Mouse (Mus musculus) kidney, embryonic 16.5 days (tissue): ENCODE results near the gene Fam170b. TPM values are rescaled to one million over a fixed set of nuclear protein-coding genes. Genes with fewer than 3 reads are reported as not detected.

Source experiments
- ATAC-seq: fragments of 200-750 bp; cut with Nextera tagmentation; 2 replicates; pipeline ENCODE4 v1.8.0; 2017; ENCODE audit warnings: moderate TSS enrichment; ENCODE audit not compliant: low FRiP score, low TSS enrichment
- H3K27ac ChIP-seq: fragments of 300-500 bp; sonication (generic); 2 replicates; pipeline ENCODE4 v1.5.1; 2014; ENCODE audit warnings: low read length
- H3K27me3 ChIP-seq: fragments of 300-500 bp; sonication (generic); 2 replicates; pipeline ENCODE4 v1.6.1; 2014; ENCODE audit warnings: low read length, control low read depth, mixed read lengths; ENCODE audit not compliant: insufficient read depth
- H3K36me3 ChIP-seq: fragments of 300-500 bp; sonication (generic); 2 replicates; pipeline ENCODE4 v1.6.1; 2014; ENCODE audit warnings: low read length, control low read depth, mixed read lengths; ENCODE audit not compliant: insufficient read depth
- H3K4me1 ChIP-seq: fragments of 300-500 bp; sonication (generic); 2 replicates; pipeline ENCODE4 v1.6.1; 2014; ENCODE audit warnings: low read length, control low read depth, mixed read lengths; ENCODE audit not compliant: insufficient read depth
- H3K4me2 ChIP-seq: fragments of 300-500 bp; sonication (generic); replicated peaks from 2 replicates; pipeline ENCODE4 v1.6.1; 2014; ENCODE audit warnings: low read depth, low read length
- H3K4me3 ChIP-seq: fragments of 300-500 bp; sonication (generic); 2 replicates; pipeline ENCODE4 v1.5.1; 2014; ENCODE audit warnings: mild to moderate bottlenecking, low read length
- H3K9ac ChIP-seq: fragments of 300-500 bp; sonication (generic); replicated peaks from 2 replicates; pipeline ENCODE4 v1.6.1; 2014; ENCODE audit warnings: low read length
- H3K9me3 ChIP-seq: fragments of 300-500 bp; sonication (generic); 2 replicates; pipeline ENCODE4 v1.6.1; 2016; ENCODE audit warnings: low read length, control low read depth
- WGBS: fragments of 180-500 bp; shearing (Covaris S2); extraction: QIAGEN DNeasy Blood & Tissue Kit; methylation state at CpG from one replicate; pipeline ENCODE4 v1.1.7; 2014; 5-methylcytosine and 5-hydroxymethylcytosine counted together
- polyA plus RNA-seq: library from polyadenylated mRNA; unstranded; fragments of >200 nt; fragmentation: Nextera tagmentation; extraction: Ambion mirVana; gene quantifications from 2 replicates; pipeline ENCODE4 v1.2.1, GENCODE M21; 2015

Gene Fam170b
- polyA plus RNA-seq: 0.10 and 0.15 TPM in 2 replicates

GRCm38 (mm10) chr14:32833847-32834246 is at the start of gene Fam170b:
Gene Fam170b, plus strand, starts transcription at chr14:32833962.
- H3K27me3 ChIP-seq: no peaks in the 10 kb centered on the region
- no peak within 1 kb of the TSS for H3K4me2 ChIP-seq
- ATAC-seq: no peak
- no peak within 1 kb of the TSS for H3K27ac ChIP-seq
- 0 out of 2 replicates have a peak, but pooled peaks cover under 1% of the 10 kb centered on the region for H3K4me1 ChIP-seq
- 66% methylated on average over 8 of the region's 8 CpGs for WGBS
- no peak within 1 kb of the TSS for H3K9ac ChIP-seq
- no peaks in the 10 kb centered on the region for H3K36me3 ChIP-seq
- no peak within 1 kb of the TSS for H3K4me3 ChIP-seq
- H3K9me3 ChIP-seq: no peaks in the 10 kb centered on the region

- H3K4me1 ChIP-seq: 0 out of 2 replicates have a peak, but pooled peaks cover 4% of the 10 kb centered on the region
- ATAC-seq: no peak
- H3K27ac ChIP-seq: no peak overlapping the region
- no peaks in the 10 kb centered on the region for H3K36me3 ChIP-seq
- no peak overlapping the region for H3K4me3 ChIP-seq
- H3K4me2 ChIP-seq: no peak overlapping the region
- no peak overlapping the region for H3K9ac ChIP-seq
- 62% methylated on average over 12 of the region's 12 CpGs for WGBS
- no peaks in the 10 kb centered on the region for H3K9me3 ChIP-seq
- H3K27me3 ChIP-seq: no peaks in the 10 kb centered on the region
Measured at GRCm38 (mm10) chr14:32784130-32784747, 49.5 kb upstream of the Fam170b start.

GRCm38 (mm10) chr14:32784748-32785134 is 49.0 kb upstream of the Fam170b start:
- Histone ChIP-seq H3K27me3 (no peaks in the 10 kb centered on the region), H3K27ac (no peak overlapping the region), H3K4me1 (0 out of 2 replicates have a peak, but pooled peaks cover 4% of the 10 kb centered on the region), H3K9me3 (no peaks in the 10 kb centered on the region), H3K9ac (no peak overlapping the region), H3K36me3 (no peaks in the 10 kb centered on the region), H3K4me2 (no peak overlapping the region), H3K4me3 (no peak overlapping the region)
- no peak for ATAC-seq
- 58% methylated on average over 4 of the region's 4 CpGs for WGBS

DNA sequence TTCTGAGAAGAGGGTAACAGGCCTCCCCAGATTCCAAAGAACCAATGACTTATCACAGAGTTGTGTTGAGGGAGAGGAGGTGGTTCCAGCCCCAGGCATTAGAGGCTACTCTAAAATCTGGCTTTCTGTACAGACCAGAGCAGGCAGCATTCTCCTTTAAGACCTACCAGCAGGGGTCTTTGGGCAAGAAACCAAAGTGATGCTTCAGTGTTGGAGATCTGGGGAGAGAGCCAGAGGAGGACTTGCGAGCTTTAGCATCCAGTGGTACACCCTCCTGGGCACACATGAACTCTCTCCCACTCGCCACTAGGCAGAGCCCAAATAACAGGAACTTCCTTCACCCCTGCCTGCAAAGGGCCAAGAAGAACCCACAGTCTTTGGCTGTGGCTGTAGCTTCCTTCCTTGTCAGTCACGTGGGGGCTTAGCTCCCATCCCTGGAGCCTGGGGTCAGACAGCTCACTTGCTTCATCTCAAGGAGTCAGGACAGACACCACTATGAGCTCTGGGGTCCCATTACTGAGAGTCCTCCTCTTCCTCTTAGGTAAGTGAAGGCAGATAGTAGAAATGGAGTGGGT is 48.1 kb upstream of the Fam170b start, which contains the start of gene Tmem273:
Gene Tmem273, plus strand, starts transcription at position 408 of the 575 bp plus-strand sequence.
- no peak for ATAC-seq
- Histone ChIP-seq H3K4me3 (no peak within 1 kb of the TSS), H3K36me3 (no peaks in the 10 kb centered on the region), H3K4me2 (no peak within 1 kb of the TSS), H3K9ac (no peak within 1 kb of the TSS), H3K27ac (no peak within 1 kb of the TSS), H3K9me3 (no peaks in the 10 kb centered on the region), H3K4me1 (0 out of 2 replicates have a peak, but pooled peaks cover 4% of the 10 kb centered on the region), H3K27me3 (no peaks in the 10 kb centered on the region)
- 65% methylated on average over 3 of the region's 3 CpGs for WGBS

DNA sequence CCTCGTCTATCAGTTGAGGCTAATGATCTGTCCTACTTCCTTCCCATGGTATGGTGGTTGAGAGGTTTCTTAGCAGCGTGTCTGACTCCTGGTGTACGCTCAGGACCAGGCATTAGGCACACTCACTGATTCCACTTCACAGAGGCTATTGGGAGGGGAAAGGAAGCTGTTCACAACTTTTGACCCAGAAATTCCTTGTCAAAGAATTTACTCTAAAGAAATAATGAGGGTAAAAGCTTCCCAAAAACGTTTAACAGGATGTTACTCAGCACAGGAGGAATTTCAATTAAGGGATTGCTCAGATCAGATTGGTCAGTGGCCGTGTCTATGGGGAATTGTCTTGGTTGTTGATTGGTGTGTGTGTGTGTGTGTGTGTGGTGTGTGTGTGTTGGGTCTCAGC is 46.1 kb upstream of the Fam170b start:
- H3K27me3 ChIP-seq: no peaks in the 10 kb centered on the region
- no peak overlapping the region for H3K9ac ChIP-seq
- no peaks in the 10 kb centered on the region for H3K36me3 ChIP-seq
- WGBS: 60% methylated on average over 5 of the region's 5 CpGs
- no peak overlapping the region for H3K4me3 ChIP-seq
- no peaks in the 10 kb centered on the region for H3K9me3 ChIP-seq
- H3K4me1 ChIP-seq: 0 out of 2 replicates have a peak, but pooled peaks cover 4% of the 10 kb centered on the region
- no peak overlapping the region for H3K27ac ChIP-seq
- no peak for ATAC-seq
- H3K4me2 ChIP-seq: no peak overlapping the region

GRCm38 (mm10) chr14:32796375-32796774 is 37.4 kb upstream of the Fam170b start:
- Histone ChIP-seq H3K4me1 (no peaks in the 10 kb centered on the region), H3K4me3 (no peak overlapping the region), H3K36me3 (no peaks in the 10 kb centered on the region), H3K9me3 (no peaks in the 10 kb centered on the region), H3K27ac (no peak overlapping the region), H3K4me2 (no peak overlapping the region), H3K9ac (no peak overlapping the region), H3K27me3 (no peaks in the 10 kb centered on the region)
- 74% methylated on average over 8 of the region's 8 CpGs for WGBS
- ATAC-seq: no peak

GRCm38 (mm10) chr14:32797803-32798202 is 36.0 kb upstream of the Fam170b start:
- no peak overlapping the region for H3K9ac ChIP-seq
- no peaks in the 10 kb centered on the region for H3K9me3 ChIP-seq
- no peak for ATAC-seq
- H3K4me1 ChIP-seq: no peaks in the 10 kb centered on the region
- H3K4me2 ChIP-seq: no peak overlapping the region
- no peak overlapping the region for H3K4me3 ChIP-seq
- no peaks in the 10 kb centered on the region for H3K27me3 ChIP-seq
- 90% methylated on average over 2 of the region's 2 CpGs for WGBS
- no peaks in the 10 kb centered on the region for H3K36me3 ChIP-seq
- no peak overlapping the region for H3K27ac ChIP-seq

GRCm38 (mm10) chr14:32798355-32798754 is 35.4 kb upstream of the Fam170b start:
- Histone ChIP-seq H3K4me2 (no peak overlapping the region), H3K9me3 (no peaks in the 10 kb centered on the region), H3K27me3 (no peaks in the 10 kb centered on the region), H3K9ac (no peak overlapping the region), H3K27ac (no peak overlapping the region), H3K36me3 (no peaks in the 10 kb centered on the region), H3K4me3 (no peak overlapping the region), H3K4me1 (no peaks in the 10 kb centered on the region)
- 86% methylated on average over 4 of the region's 4 CpGs for WGBS
- no peak for ATAC-seq

DNA sequence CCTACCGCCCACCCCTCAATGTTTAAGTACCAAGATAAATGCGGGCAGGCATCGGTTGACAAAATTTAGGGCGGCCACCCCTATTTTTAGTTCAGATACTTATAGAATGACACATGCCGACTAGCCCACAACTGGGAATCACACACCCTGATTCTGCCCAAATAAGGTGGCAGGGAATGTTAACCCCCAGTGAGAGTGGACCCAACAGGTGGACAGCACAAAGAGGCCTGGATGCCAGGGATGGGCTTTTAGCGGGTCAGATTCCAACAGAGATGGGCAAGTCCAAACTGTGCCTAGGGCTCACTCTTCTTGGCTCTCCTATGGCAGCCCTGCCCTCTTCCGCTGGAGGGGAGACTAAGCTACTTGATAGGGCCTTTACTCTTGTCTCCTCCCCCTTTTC is 33.7 kb upstream of the Fam170b start:
- Histone ChIP-seq H3K4me3 (no peak overlapping the region), H3K27me3 (no peaks in the 10 kb centered on the region), H3K4me1 (no peaks in the 10 kb centered on the region), H3K36me3 (no peaks in the 10 kb centered on the region), H3K4me2 (no peak overlapping the region), H3K9me3 (no peaks in the 10 kb centered on the region), H3K9ac (no peak overlapping the region), H3K27ac (no peak overlapping the region)
- no peak for ATAC-seq
- 91% methylated on average over 7 of the region's 7 CpGs for WGBS

GRCm38 (mm10) chr14:32801016-32801661 is 32.6 kb upstream of the Fam170b start:
- ATAC-seq: peak; percentile 65; the same call in 1 of the 2 replicates

More at GRCm38 (mm10) chr14:32801016-32801661, 32.6 kb upstream of the Fam170b start:
- no peak overlapping the region for H3K27ac ChIP-seq
- WGBS: 67% methylated on average over 11 of the region's 11 CpGs
- no peaks in the 10 kb centered on the region for H3K27me3 ChIP-seq
- H3K36me3 ChIP-seq: no peaks in the 10 kb centered on the region
- no peak overlapping the region for H3K4me2 ChIP-seq
- no peak overlapping the region for H3K9ac ChIP-seq
- no peaks in the 10 kb centered on the region for H3K4me1 ChIP-seq
- H3K9me3 ChIP-seq: no peaks in the 10 kb centered on the region
- no peak overlapping the region for H3K4me3 ChIP-seq
